Mouse (Mus musculus): ENCODE measurements around the gene Gm21972. TPM values are rescaled to one million over a fixed set of nuclear protein-coding genes. Genes with fewer than 3 reads are reported as not detected.
A peak's percentile ranks its signal among the peaks of the same experiment; 100 is the strongest.

The Gm21972 gene
- polyA plus RNA-seq, 1 experiment from 2014 or later: not detected

DNA sequence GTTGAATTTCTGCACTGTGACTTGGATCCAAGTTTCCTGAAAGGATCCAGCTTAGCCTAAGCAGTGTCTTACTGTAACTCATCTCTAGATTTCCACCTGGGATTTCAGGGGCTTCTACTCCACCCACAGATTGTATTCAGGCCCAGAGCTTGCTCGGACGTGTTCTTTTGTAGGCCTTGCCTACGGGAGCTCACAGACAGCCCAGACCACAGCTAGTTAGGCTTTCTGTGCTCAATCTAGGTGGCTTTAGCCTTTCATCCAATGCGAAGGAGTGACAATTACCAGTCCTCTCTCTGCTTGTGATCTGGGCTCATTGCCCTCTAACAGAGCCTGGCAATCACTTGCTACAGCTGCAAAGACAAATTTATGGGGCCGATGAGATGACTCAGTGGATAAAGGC is 12.9 kb downstream of the Gm21972 start:
- peaks cover 9% of the 10 kb centered on the region; the same call in 1 of the 2 replicates for H3K4me1 ChIP-seq (replicated peaks)
- ATAC-seq (ENCODE audit: insufficient read depth): no peak
- H3K36me3 ChIP-seq (replicated peaks): 0 out of 2 replicates have a peak, but pooled peaks cover under 1% of the 10 kb centered on the region
- no peaks in the 10 kb centered on the region for H3K27me3 ChIP-seq
- no peaks in the 10 kb centered on the region for H3K9me3 ChIP-seq (replicated peaks)
- no peak overlapping the region for H3K9ac ChIP-seq
- 62% methylated on average over 5 of the region's 5 CpGs for whole genome bisulfite sequencing (ENCODE audit: insufficient replicate concordance)
- H3K27ac ChIP-seq (replicated peaks): no peak overlapping the region
- H3K4me3 ChIP-seq (replicated peaks): no peak overlapping the region
- H3K4me2 ChIP-seq: no peak overlapping the region

GRCm38 (mm10) chr1:86147557-86147956 is 14.1 kb downstream of the Gm21972 start:
- H3K4me1 ChIP-seq (replicated peaks): peaks cover 9% of the 10 kb centered on the region; the same call in 1 of the 2 replicates
- H3K27ac ChIP-seq (replicated peaks): no peak overlapping the region
- no peak overlapping the region for H3K4me3 ChIP-seq (replicated peaks)
- WGBS (ENCODE audit: insufficient replicate concordance): 29% methylated on average over 5 of the region's 5 CpGs
- no peak overlapping the region for H3K4me2 ChIP-seq
- ATAC-seq (ENCODE audit: insufficient read depth): no peak
- no peaks in the 10 kb centered on the region for H3K36me3 ChIP-seq (replicated peaks)
- H3K9me3 ChIP-seq (replicated peaks): no peaks in the 10 kb centered on the region
- no peaks in the 10 kb centered on the region for H3K27me3 ChIP-seq
- H3K9ac ChIP-seq: no peak overlapping the region

GRCm38 (mm10) chr1:86148161-86148560 is 14.7 kb downstream of the Gm21972 start:
- H3K9ac ChIP-seq: no peak overlapping the region
- H3K36me3 ChIP-seq (replicated peaks): no peaks in the 10 kb centered on the region
- H3K9me3 ChIP-seq (replicated peaks): no peaks in the 10 kb centered on the region
- ATAC-seq (ENCODE audit: insufficient read depth): no peak
- no peak overlapping the region for H3K4me3 ChIP-seq (replicated peaks)
- H3K4me1 ChIP-seq (replicated peaks): peaks cover 12% of the 10 kb centered on the region
- no peaks in the 10 kb centered on the region for H3K27me3 ChIP-seq
- 76% methylated on average over 9 of the region's 9 CpGs for WGBS (ENCODE audit: insufficient replicate concordance)
- H3K4me2 ChIP-seq: no peak overlapping the region
- H3K27ac ChIP-seq (replicated peaks): no peak overlapping the region

DNA sequence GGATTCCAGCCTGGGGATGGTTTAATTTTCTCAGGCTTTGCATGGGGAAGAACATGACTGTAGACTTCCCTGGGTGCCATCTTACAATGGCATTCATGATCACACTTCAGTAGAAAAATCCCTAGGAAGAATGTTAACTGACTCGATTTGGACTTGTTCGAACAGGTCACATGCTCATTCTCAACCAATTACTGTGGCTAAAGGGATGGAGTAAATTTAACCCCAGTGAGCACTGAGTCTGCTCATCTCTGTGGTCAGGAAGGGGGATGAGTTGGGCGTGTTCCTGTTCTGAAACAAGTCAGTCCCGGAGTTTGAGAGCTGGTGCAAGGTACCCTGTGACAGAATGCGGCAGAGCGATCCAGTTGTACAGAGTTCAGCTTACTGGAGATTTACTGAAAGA is 17.5 kb downstream of the Gm21972 start:
- Histone ChIP-seq H3K9ac (no peak overlapping the region), H3K4me3 (replicated peaks) (no peak overlapping the region), H3K27ac (replicated peaks) (no peak overlapping the region), H3K9me3 (replicated peaks) (no peaks in the 10 kb centered on the region), H3K36me3 (replicated peaks) (no peaks in the 10 kb centered on the region), H3K4me1 (replicated peaks) (peaks cover 32% of the 10 kb centered on the region), H3K27me3 (no peaks in the 10 kb centered on the region), H3K4me2 (no peak overlapping the region)
- 55% methylated on average over 6 of the region's 6 CpGs for WGBS (ENCODE audit: insufficient replicate concordance)
- no peak for ATAC-seq (ENCODE audit: insufficient read depth)

DNA sequence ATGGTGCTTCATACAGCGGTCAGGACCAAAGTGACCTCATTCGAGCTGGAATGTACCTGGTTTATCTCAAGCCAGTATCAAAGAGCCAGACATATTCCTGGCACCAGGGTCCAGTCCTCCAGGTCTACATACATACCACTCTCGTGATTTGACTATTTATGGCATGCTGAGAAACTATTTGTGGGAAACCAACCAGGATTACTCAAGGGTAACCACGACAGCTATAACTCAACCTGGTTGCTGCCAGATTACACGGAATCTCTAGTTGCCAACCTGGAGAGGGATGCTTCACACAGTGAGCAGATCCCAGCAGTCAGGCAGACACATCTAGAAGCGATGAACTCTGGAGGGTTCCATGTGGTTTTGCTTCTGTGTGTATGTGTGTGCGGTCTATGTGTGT is 17.9 kb downstream of the Gm21972 start:
- H3K27ac ChIP-seq (replicated peaks): no peak overlapping the region
- 62% methylated on average over 7 of the region's 7 CpGs for WGBS (ENCODE audit: insufficient replicate concordance)
- no peak overlapping the region for H3K9ac ChIP-seq
- ATAC-seq (ENCODE audit: insufficient read depth): no peak
- H3K36me3 ChIP-seq (replicated peaks): no peaks in the 10 kb centered on the region
- no peak overlapping the region for H3K4me3 ChIP-seq (replicated peaks)
- H3K9me3 ChIP-seq (replicated peaks): no peaks in the 10 kb centered on the region
- no peak overlapping the region for H3K4me2 ChIP-seq
- H3K27me3 ChIP-seq: no peaks in the 10 kb centered on the region
- peaks cover 37% of the 10 kb centered on the region for H3K4me1 ChIP-seq (replicated peaks)

GRCm38 (mm10) chr1:86152618-86153017 is 19.2 kb downstream of the Gm21972 start:
- 66% methylated on average over 1 of the region's 1 CpGs for WGBS (ENCODE audit: insufficient replicate concordance)
- peaks cover 39% of the 10 kb centered on the region for H3K4me1 ChIP-seq (replicated peaks)

GRCm38 (mm10) chr1:86154133-86154823 is 20.8 kb downstream of the Gm21972 start, which contains the start of gene Armc9:
Gene Armc9 (plus strand): TSS chr1:86154780.
- peak within 1 kb of the TSS; percentile 61 for H3K9ac ChIP-seq
- ATAC-seq (ENCODE audit: insufficient read depth): peak; percentile 99
- 0 out of 2 replicates have a peak, but pooled peaks cover 6% of the 10 kb centered on the region for H3K36me3 ChIP-seq (replicated peaks)
- peak within 1 kb of the TSS; percentile 68 for H3K4me3 ChIP-seq (replicated peaks)
- H3K9me3 ChIP-seq (replicated peaks): no peaks in the 10 kb centered on the region
- H3K27ac ChIP-seq (replicated peaks): peak within 1 kb of the TSS; percentile 91
- H3K4me1 ChIP-seq (replicated peaks): peaks cover 50% of the 10 kb centered on the region
- WGBS (ENCODE audit: insufficient replicate concordance): 2% methylated on average over 40 of the region's 40 CpGs
- no peaks in the 10 kb centered on the region for H3K27me3 ChIP-seq
- H3K4me2 ChIP-seq: peak within 1 kb of the TSS; percentile 84

More at GRCm38 (mm10) chr1:86152618-86153017, 19.2 kb downstream of the Gm21972 start:
- no peaks in the 10 kb centered on the region for H3K9me3 ChIP-seq (replicated peaks)
- no peak overlapping the region for H3K9ac ChIP-seq
- no peak overlapping the region for H3K4me3 ChIP-seq (replicated peaks)
- no peak overlapping the region for H3K4me2 ChIP-seq
- no peaks in the 10 kb centered on the region for H3K36me3 ChIP-seq (replicated peaks)
- no peak for ATAC-seq (ENCODE audit: insufficient read depth)
- H3K27me3 ChIP-seq: no peaks in the 10 kb centered on the region
- no peak overlapping the region for H3K27ac ChIP-seq (replicated peaks)

GRCm38 (mm10) chr1:86154824-86155164 is 21.4 kb downstream of the Gm21972 start:
- 0% methylated on average over 18 of the region's 18 CpGs for WGBS (ENCODE audit: insufficient replicate concordance)
- no peaks in the 10 kb centered on the region for H3K9me3 ChIP-seq (replicated peaks)
- H3K4me2 ChIP-seq: peak overlapping the region; percentile 84
- H3K27me3 ChIP-seq: no peaks in the 10 kb centered on the region
- ATAC-seq (ENCODE audit: insufficient read depth): peak; percentile 29
- H3K27ac ChIP-seq (replicated peaks): peak overlapping the region; percentile 91
- 0 out of 2 replicates have a peak, but pooled peaks cover 6% of the 10 kb centered on the region for H3K36me3 ChIP-seq (replicated peaks)
- H3K4me1 ChIP-seq (replicated peaks): peaks cover 50% of the 10 kb centered on the region
- H3K9ac ChIP-seq: peak overlapping the region; percentile 61
- peak overlapping the region; percentile 68 for H3K4me3 ChIP-seq (replicated peaks)

GRCm38 (mm10) chr1:86156075-86156474 is 22.6 kb downstream of the Gm21972 start:
- Histone ChIP-seq H3K9ac (peak overlapping the region; percentile 7; the same call in 1 of the 2 replicates), H3K27ac (replicated peaks) (no peak overlapping the region), H3K9me3 (replicated peaks) (no peaks in the 10 kb centered on the region), H3K4me1 (replicated peaks) (peaks cover 61% of the 10 kb centered on the region), H3K27me3 (no peaks in the 10 kb centered on the region), H3K4me3 (replicated peaks) (0 out of 2 replicates have a peak overlapping the region, but pooled peaks have one; percentile 68), H3K4me2 (peak overlapping the region; percentile 84), H3K36me3 (replicated peaks) (0 out of 2 replicates have a peak, but pooled peaks cover 7% of the 10 kb centered on the region)
- 66% methylated on average over 3 of the region's 3 CpGs for WGBS (ENCODE audit: insufficient replicate concordance)
- no peak for ATAC-seq (ENCODE audit: insufficient read depth)

- H3K4me3 ChIP-seq (replicated peaks): no peak overlapping the region
- WGBS (ENCODE audit: insufficient replicate concordance): 81% methylated on average over 6 of the region's 6 CpGs
- peaks cover 67% of the 10 kb centered on the region for H3K4me1 ChIP-seq (replicated peaks)
- H3K27ac ChIP-seq (replicated peaks): no peak overlapping the region
- 0 out of 2 replicates have a peak overlapping the region, but pooled peaks have one; percentile 84 for H3K4me2 ChIP-seq
- H3K36me3 ChIP-seq (replicated peaks): 0 out of 2 replicates have a peak, but pooled peaks cover 13% of the 10 kb centered on the region
- 0 out of 2 replicates have a peak overlapping the region, but pooled peaks have one; percentile 7 for H3K9ac ChIP-seq
- H3K9me3 ChIP-seq (replicated peaks): no peaks in the 10 kb centered on the region
- ATAC-seq (ENCODE audit: insufficient read depth): no peak
- no peaks in the 10 kb centered on the region for H3K27me3 ChIP-seq
Measured at GRCm38 (mm10) chr1:86156595-86156994, 23.2 kb downstream of the Gm21972 start.

GRCm38 (mm10) chr1:86160059-86160458 is 26.6 kb downstream of the Gm21972 start:
- peak; percentile 73 for ATAC-seq (ENCODE audit: insufficient read depth)
- 41% methylated on average over 6 of the region's 6 CpGs for WGBS (ENCODE audit: insufficient replicate concordance)
- H3K4me1 ChIP-seq (replicated peaks): peaks cover 64% of the 10 kb centered on the region

More at GRCm38 (mm10) chr1:86160059-86160458, 26.6 kb downstream of the Gm21972 start:
- peaks cover 31% of the 10 kb centered on the region for H3K36me3 ChIP-seq (replicated peaks)
- H3K27me3 ChIP-seq: no peaks in the 10 kb centered on the region
- peak overlapping the region; percentile 59 for H3K4me2 ChIP-seq
- peak overlapping the region; percentile 89 for H3K27ac ChIP-seq (replicated peaks)
- H3K9me3 ChIP-seq (replicated peaks): no peaks in the 10 kb centered on the region
- no peak overlapping the region for H3K4me3 ChIP-seq (replicated peaks)
- 0 out of 2 replicates have a peak overlapping the region, but pooled peaks have one; percentile 17 for H3K9ac ChIP-seq

Data from liver, embryonic 15.5 days (tissue).